Mouse (Mus musculus) hematopoietic multipotent progenitor cell, adult 10-12 weeks (in vitro differentiated cells): Measurements from ENCODE around the gene 3830417A13Rik. TPM values are rescaled to one million over a fixed set of nuclear protein-coding genes. Genes with fewer than 3 reads are reported as not detected.

Experiments
- polyA plus RNA-seq: library from polyadenylated mRNA; stranded (reverse); fragments of >175 nt; gene quantifications from 2 replicates; pipeline ENCODE4 v1.2.3, GENCODE M21; 2012; ENCODE audit warnings: low replicate concordance

The 3830417A13Rik gene
- not detected in 2 replicates for polyA plus RNA-seq

DNA sequence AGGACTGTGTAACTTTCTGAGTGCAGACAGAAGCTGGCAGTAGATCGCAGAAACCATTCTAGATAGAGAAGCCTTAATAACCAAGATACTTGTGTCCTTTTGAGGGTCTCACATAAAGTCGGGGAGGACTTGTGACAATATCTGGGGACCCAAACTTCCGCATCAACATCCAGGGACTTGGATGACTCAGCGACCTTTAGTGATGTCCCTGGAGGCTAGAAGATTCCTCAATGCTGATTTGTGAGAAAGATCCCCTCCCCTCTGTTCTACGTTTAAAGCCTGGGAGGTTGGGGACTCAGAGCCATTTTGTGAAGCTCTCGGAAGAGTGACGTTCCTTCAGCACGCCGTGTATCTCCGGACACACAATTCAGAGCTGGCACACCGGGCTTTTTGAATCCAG lies at the start of gene 3830417A13Rik:
Gene 3830417A13Rik, plus strand, starts transcription at position 301 of the 400 bp plus-strand sequence.

DNA sequence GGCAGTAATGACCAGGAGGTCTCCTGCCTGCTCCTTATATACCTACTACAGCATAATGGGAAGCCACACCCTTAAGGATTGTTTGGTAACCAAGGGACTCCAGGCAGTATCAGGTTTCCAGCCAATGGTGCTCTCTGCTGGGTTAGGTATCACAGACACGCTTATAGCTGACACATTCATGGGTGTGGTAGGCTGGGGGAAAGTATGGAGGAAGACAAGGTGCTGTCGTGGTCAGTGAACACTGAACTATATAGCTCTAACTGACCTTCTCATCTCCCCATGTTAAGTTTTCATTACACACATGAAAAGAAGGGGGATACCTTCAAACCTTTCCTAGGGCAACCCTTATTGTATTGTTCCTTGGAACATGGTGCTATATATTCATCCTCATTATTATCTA lies 21.2 kb upstream of the 3830417A13Rik start, which contains the start of gene Gm6760:
Gene Gm6760, minus strand, starts transcription at position 101 of the 400 bp plus-strand sequence.

Other genes starting within 250 kb of the 3830417A13Rik start
- gene Gm6760, start 21.4 kb upstream of the 3830417A13Rik start, polyA plus RNA-seq: not detected in 2 replicates
- not detected in 2 replicates for gene Slitrk4, start 103.4 kb downstream of the 3830417A13Rik start, polyA plus RNA-seq